Mouse (Mus musculus): Measurements from ENCODE around the gene Wnt7a.

Gene Wnt7a

GRCm38 (mm10) chr6:91383871-91384270 is 27.3 kb downstream of the Wnt7a start:
- DNase-seq = no peak

- DNase-seq = no peak
Measured at GRCm38 (mm10) chr6:91383303-91383702, 27.9 kb downstream of the Wnt7a start.

- no peak for DNase-seq
Measured at GRCm38 (mm10) chr6:91379871-91380270, 31.3 kb downstream of the Wnt7a start.

- no peak for DNase-seq
Measured at GRCm38 (mm10) chr6:91379266-91379665, 31.9 kb downstream of the Wnt7a start.

GRCm38 (mm10) chr6:91372977-91373376 is 38.2 kb downstream of the Wnt7a start:
- no peak for DNase-seq

- no peak for DNase-seq
Measured at GRCm38 (mm10) chr6:91372586-91372971, 38.6 kb downstream of the Wnt7a start.

GRCm38 (mm10) chr6:91371912-91372585 is 39.1 kb downstream of the Wnt7a start:
- DNase-seq = no peak

GRCm38 (mm10) chr6:91366781-91367180 is 44.4 kb downstream of the Wnt7a start:
- DNase-seq = no peak

- DNase-seq = no peak
Measured at GRCm38 (mm10) chr6:91365480-91365879, 45.7 kb downstream of the Wnt7a start.

- DNase-seq = no peak
Measured at GRCm38 (mm10) chr6:91362756-91363155, 48.4 kb downstream of the Wnt7a start.

- no peak for DNase-seq
Measured at GRCm38 (mm10) chr6:91360998-91361397, 50.2 kb downstream of the Wnt7a start.

GRCm38 (mm10) chr6:91360371-91360690 is 50.8 kb downstream of the Wnt7a start:
- DNase-seq = no peak

GRCm38 (mm10) chr6:91359672-91360370 is 51.3 kb downstream of the Wnt7a start:
- no peak for DNase-seq

- DNase-seq = no peak
Measured at GRCm38 (mm10) chr6:91358866-91359656, 52.1 kb downstream of the Wnt7a start.

GRCm38 (mm10) chr6:91358394-91358793 is 52.8 kb downstream of the Wnt7a start:
- no peak for DNase-seq

GRCm38 (mm10) chr6:91357238-91357876 is 53.8 kb downstream of the Wnt7a start:
- no peak for DNase-seq

GRCm38 (mm10) chr6:91349620-91350019 is 61.5 kb downstream of the Wnt7a start:
- no peak for DNase-seq

GRCm38 (mm10) chr6:91347721-91348120 is 63.4 kb downstream of the Wnt7a start:
- DNase-seq = no peak

GRCm38 (mm10) chr6:91346906-91347156 is 64.3 kb downstream of the Wnt7a start:
- DNase-seq = no peak

GRCm38 (mm10) chr6:91346071-91346905 is 64.9 kb downstream of the Wnt7a start:
- no peak for DNase-seq

GRCm38 (mm10) chr6:91345091-91345490 is 66.1 kb downstream of the Wnt7a start:
- DNase-seq = no peak

GRCm38 (mm10) chr6:91339612-91340246 is 71.4 kb downstream of the Wnt7a start:
- DNase-seq = no peak
